Mouse (Mus musculus) layer of hippocampus, postnatal 25 days (tissue): ENCODE data around the gene Skida1. TPM values are rescaled to one million over a fixed set of nuclear protein-coding genes. Genes with fewer than 3 reads are reported as not detected.
A peak's percentile ranks its signal among the peaks of the same experiment; 100 is the strongest.
"Not testable (repeated sequence)": the region's sequence is repeated elsewhere in the genome, so short reads cannot be mapped to it uniquely, and the experiment has no call there.

ENCODE experiments used
- DNase-seq, 2 experiments: peaks; one replicate each; pipeline ENCODE4 v3.0.0; 2022; ENCODE audit warnings: mixed read lengths in 2 of 2, low spot score in 1 of 2; ENCODE audit errors: extremely low spot score in 1 of 2
- total RNA-seq, 2 experiments: library from RNA; stranded (reverse); gene quantifications; 2 replicates each; pipeline ENCODE4 v1.2.3; 2021

Skida1 gene
- 10 to 100 TPM; 14.6 to 17.0 TPM for total RNA-seq

DNA sequence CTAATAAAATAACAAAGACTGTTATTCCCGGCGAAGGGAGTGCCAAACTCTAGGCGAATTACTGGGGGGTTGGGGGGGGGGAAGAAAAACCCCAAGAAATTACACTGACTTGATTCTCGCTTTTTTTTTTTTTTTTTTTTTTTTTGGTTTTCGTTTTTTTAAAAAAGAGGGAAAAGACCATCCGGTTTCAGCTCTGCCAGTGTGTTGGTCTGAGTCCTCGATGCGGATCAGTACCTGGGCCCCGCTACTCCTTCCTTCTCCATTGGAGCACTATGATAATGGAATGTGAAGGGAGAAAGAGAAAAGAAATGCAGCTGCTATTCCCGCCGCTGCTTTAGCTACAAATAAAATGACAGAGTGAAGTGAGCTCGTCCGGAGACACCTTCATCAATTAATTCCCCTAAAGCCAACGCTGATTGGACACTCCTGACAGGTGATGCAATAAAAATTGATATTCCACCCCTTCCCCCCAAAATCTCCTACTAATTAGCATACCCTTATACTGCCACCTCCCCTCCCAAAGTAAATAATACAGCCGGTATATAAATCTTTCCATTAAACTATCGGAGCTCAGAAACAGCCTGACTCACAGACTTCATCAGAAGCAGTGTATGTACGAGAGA lies at the start of gene Skida1:
TSS of gene Skida1 (minus strand) at position 599 of the 623 bp plus-strand sequence.
- no peak for DNase-seq

- DNase-seq, result no peak
Observed at GRCm38 (mm10) chr2:18095804-18096203, 47.0 kb upstream of the Skida1 start.

DNA sequence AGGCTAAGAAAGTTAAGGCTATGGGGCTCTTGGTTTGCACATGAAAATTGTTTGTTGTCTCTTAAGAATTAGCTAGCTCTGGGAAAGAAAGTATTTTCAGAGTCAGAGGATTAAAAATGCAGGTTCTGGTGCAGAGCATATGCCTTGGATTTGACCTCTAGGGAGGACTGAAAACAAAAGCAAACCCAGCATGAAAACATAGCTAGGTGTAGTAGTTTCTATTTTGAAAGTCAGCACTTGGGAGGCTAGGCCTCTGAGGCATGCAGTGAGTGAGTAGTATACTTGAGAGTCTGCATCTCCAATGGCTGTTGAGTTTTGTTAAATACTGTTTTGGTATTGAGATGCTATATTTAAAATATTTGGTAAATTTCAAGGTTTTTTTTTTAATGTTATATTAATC lies 45.5 kb upstream of the Skida1 start:
- DNase-seq, result no peak

GRCm38 (mm10) chr2:18093858-18094257 lies 45.0 kb upstream of the Skida1 start:
- DNase-seq, result no peak

- not testable (repeated sequence) for DNase-seq
Observed at GRCm38 (mm10) chr2:18087695-18088094, 38.8 kb upstream of the Skida1 start.

DNA sequence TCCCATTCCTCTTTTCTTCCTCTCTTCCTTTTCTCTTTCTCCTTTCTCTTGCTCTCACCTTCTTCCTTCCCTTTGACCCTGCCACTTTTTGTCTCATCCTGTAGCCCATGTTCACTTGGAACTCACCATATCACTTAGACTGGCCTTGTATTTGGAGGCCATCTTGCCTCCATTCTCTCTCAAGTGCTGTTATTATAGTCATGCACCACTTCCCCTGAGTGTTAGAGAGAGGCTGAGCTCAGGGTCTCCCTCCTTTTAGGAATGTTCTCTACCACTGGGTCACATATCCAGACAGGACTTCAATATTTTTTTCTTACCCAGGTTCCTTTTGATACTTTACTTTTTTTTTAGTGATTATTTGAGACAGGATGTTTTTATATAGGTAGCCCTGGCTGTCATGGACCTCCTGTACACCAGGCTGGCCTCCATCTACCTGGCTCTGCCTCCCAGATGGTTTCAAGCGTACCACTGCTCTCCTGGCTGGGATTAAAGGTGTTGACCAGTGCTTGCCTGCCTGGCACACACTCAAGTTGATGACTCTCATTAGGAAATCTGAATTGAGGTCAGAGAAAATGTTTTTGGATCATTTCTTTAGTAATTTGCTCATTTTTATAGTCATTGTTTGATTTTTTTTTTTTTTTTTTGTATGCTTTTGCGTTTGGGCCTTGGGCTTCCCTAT lies 31.5 kb upstream of the Skida1 start:
- DNase-seq, result no peak

DNA sequence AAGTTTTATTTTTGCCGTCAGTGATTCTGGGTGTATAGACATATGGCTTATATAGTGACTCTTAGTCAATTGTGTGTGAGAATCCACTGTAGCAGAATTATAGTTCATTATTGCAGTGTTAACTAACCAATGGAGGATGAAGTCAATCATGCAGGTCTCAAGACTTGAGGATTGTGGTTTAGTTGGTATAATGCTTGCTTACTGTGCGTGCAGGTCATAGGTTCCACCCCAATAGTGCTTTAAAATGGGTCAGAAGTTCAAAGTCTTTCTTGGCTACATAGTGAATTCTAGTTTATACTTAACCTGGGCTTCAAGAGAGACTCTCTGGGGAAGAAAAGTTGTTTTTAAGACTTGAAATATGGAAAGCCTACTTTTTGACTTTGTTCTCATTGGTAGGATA lies 23.1 kb upstream of the Skida1 start:
- DNase-seq, result no peak

DNA sequence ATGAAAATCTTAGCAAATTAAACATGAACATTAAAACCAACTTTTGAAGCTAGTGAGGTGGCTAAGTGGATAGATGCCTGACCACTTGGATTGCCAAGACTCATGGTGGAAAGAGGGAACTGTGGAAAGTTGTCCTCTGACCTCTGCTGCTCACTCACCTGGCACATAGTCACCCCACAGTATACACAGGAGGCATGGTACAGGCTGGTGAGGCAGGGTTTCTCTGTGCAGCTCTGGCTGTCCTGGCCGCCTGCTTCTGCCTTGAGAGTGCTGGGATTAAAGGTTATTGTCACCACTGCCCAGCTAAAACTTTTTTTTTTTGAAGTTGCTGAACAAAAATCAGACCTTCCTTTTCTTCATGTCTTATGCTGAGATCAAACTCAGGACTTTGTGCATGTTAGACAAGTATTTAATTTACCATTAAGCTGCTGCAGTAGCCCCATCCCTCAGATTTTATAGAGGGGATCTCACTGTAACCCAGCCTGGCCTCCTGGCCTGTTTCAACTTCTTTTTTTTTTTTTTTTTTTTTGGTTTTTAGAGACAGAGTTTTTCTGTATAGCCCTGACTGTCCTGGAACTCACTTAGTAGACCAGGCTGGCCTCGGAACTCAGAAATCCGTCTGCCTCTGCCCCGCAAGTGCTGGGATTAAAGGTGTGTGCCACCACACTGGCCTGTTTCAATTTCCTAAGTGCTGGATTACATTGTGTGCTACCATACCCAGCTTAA lies 19.4 kb upstream of the Skida1 start:
- DNase-seq, result no peak

DNA sequence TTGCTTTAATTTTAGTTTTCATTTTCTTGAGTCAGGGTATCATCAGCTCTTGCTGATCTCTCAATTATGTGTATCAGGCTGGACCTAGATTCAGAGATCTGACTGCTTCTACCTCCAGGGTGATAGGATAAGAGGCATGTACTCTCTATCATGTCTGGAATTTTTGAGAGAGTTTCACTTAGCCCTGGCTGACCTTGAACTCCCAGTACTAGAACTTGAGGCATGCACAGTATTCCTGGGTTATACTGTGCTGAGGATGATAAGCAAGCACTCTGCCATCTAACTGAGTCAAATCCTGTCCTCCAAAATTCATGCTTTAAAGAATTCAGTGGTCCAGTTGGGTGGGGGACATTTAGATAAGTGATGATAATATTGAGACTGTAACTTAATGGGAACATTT lies 17.6 kb upstream of the Skida1 start:
- DNase-seq, result no peak

GRCm38 (mm10) chr2:18065708-18066030 lies 16.8 kb upstream of the Skida1 start:
- no peak for DNase-seq

DNA sequence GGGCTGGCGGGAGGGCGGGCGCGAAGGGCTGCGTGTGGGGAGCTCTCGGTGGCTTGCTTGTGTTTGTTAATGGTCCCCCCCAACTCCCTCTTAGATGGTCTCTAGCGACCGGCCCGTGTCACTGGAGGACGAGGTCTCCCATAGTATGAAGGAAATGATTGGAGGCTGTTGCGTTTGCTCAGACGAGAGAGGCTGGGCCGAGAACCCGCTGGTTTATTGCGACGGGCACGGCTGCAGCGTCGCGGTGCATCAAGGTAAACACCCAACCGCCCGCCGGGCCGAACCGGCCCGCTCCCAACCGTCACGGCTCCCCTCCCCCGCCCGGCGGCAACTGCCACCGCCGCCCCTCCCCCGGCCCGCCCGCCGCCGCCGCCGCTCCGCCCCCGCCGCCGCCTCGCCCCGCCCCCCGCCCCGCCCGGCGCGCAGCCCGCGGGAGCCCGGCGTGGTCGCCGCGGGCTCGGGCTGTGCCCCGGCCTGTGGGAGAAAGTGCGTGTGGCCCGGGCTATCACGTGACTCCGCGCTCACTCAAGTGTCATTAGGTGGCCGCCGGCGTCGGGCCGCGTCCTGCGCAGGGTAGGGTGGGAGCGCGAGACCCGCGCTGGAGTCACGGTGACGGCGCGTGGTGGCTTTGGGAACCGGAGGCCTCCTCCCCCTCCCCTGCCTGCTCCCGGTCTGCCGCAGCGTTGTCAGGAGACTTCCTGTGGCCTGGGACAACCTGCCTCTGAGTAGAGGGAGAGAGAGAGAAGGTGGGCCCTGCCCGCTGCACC lies 16.3 kb upstream of the Skida1 start:
- DNase-seq, result peak; percentile 59 to 69

- peak; percentile 74 to 90 for DNase-seq
Observed at GRCm38 (mm10) chr2:18064356-18064858, 15.6 kb upstream of the Skida1 start.

GRCm38 (mm10) chr2:18063763-18064251 lies 15.0 kb upstream of the Skida1 start:
- peak; percentile 30 to 60 for DNase-seq

- DNase-seq, result no peak
Observed at GRCm38 (mm10) chr2:18060396-18060795, 11.5 kb upstream of the Skida1 start.

DNA sequence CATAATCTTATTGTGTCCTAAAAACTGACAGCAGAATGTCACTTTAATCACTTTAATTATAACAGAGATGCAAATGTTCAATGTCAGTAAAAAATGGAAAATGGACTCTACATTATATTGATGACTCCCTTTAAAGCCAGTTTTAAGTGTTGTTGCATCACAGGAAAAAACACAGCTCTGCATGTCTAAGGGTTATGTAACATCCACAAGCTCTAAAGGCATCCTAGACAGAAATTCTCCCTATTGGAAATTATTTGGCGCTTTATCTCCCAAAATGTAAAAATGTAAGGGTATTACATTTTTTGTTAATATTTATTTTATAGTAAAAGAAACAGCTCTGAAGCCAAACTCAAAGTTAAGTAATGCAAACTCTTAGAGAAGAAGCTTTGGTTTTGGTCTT lies 11.0 kb upstream of the Skida1 start:
- no peak for DNase-seq

- no peak for DNase-seq
Observed at GRCm38 (mm10) chr2:18059063-18059462, 10.2 kb upstream of the Skida1 start.

- no peak for DNase-seq
Observed at GRCm38 (mm10) chr2:18058146-18058708, 9.4 kb upstream of the Skida1 start.

DNA sequence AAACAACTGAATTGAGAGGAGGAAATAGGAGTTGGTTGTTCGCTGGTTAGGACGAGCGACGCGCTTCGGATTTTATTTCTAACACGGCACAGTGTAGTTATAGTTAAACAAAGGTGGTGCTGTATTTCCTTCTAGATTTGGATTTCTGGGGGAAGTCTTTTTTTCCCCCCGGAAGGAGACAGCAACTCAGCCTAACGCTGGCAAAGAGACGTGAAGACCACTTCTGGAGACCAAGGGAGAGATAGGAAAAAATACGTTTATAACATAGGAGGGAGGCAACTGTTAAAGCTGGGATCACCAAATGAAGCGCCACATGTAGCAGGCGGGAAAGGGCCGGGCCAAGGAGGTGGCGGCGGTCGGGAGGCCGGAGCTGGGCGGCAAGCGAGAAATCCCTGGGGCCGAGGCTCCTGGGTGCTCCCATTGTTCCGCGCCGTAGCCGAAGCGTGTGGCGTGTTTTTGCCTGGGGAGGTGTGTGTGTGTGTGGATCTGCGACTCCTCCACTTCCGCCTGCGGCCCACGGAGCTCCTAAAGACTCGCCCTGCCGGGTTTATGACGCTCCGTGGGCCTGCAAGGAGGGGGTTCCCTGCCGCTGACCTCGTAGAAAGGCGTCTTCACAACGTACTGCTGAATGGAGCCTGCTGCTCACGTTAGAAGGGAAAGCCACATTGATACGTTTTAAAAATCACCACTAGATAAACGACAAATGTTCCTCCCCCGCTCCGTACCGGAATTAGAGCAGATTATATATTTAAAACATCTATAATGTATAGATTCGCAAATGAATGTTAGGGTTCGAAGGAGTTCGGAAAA lies 8.7 kb upstream of the Skida1 start:
- DNase-seq, result peak; percentile 48

- DNase-seq, result peak; percentile 67 to 70
Observed at GRCm38 (mm10) chr2:18056786-18057255, 8.0 kb upstream of the Skida1 start.
